Mouse (Mus musculus) bone marrow macrophage, adult 2 months (primary cell): ENCODE measurements around the gene Olfr56.
"Not testable (repeated sequence)": the region's sequence is repeated elsewhere in the genome, so short reads cannot be mapped to it uniquely, and the experiment has no call there.

Source experiments
- CTCF ChIP-seq: IDR thresholded peaks from 2 replicates; pipeline ENCODE4 v1.5.1; 2012; ENCODE audit warnings: low read depth, mild to moderate bottlenecking, low read length, moderate library complexity
- POLR2A ChIP-seq: IDR thresholded peaks from 2 replicates; pipeline ENCODE4 v1.6.1; 2012; ENCODE audit warnings: mild to moderate bottlenecking, low read depth, low read length, borderline replicate concordance

DNA sequence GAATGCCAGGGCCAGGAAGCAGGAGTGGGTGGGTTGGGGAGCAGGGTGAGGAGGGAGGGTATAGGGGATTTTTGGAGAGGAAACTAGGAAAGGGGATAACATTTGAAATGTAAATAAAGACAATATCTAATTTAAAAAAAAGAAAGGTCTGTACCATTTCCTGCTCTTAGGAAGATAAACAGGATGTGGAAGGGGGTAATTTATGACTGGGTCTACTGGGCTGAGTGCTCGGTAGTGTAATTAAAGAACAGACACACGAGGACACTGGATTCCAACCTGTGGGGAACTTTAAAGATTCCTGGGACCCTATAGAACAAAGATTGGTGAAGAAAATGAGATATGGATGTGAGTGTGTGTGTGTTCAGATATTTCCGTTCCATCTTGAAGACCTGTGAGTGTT, 4.2 kb downstream of the Olfr56 start:
- TF ChIP-seq CTCF, POLR2A: not testable (repeated sequence)
